Mouse (Mus musculus) frontal cortex, postnatal 25 days (tissue): ENCODE results near the gene Kcne1l.

Source experiments
- DNase-seq, 2 experiments: peaks; one replicate each; pipeline ENCODE4 v3.0.0; 2022; ENCODE audit warnings: low spot score in 2 of 2

Kcne1l gene

DNA sequence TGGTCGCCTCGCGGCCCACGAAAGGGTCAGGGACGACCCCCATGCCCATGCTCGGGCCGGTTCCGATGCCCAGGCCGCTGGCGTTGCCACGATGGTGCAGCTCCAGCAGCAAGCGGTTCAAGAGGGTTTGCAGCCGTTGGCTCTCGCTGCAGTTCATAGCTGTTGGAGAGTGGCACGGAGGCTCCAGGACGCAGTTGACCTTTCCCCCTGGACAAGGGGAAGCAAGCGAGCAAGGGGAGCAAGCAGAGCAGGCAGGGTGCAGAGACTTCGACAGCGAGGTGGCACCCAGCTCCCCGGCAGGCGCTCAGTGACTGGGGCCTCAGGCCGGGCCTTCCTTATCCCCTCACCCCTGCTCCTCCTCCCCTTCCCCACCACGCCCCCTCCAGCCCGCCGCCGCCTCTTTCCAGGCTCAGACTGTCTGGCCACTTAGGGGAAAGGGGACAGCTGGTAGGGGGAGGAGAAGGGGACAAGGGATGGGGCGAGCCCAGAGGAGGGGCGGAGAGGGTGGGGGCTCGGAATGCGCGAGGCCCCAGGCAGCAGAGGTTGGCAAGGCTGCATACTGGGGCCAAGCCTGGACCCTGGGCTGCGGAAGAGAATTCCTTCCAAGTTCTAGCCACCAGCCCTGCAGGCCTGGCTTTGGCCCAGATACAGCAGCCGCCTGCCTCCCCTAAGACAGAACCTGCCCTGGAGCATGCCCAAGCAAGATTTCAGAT is at the start of gene Kcne1l:
Gene Kcne1l, minus strand, starts transcription at position 426 of the 713 bp plus-strand sequence.
- DNase-seq = no peak

- no peak for DNase-seq
These were observed 30.1 kb upstream of the Kcne1l start for GRCm38 (mm10) chrX:142336207-142336606.

GRCm38 (mm10) chrX:142335502-142335901 is 29.4 kb upstream of the Kcne1l start:
- no peak for DNase-seq

DNA sequence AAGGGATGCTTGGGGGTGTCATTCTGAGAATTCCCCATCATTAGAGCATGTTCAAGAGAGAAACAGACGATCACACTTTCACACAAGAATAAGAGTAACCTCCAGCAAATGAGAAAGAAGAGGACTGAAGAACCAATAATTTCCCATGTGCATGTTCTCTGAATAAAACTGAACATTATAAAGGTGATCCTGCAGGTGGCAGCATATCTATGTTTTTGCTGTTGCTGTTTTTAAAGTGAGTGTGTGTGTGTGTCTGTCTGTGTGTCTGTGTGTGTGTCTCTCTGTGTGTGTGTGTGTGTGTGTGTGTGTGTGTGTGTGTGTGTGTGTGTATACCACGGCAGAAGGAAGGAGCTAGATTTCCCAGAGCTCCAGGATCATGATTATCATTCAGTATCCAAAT is 19.7 kb upstream of the Kcne1l start:
- no peak for DNase-seq

DNA sequence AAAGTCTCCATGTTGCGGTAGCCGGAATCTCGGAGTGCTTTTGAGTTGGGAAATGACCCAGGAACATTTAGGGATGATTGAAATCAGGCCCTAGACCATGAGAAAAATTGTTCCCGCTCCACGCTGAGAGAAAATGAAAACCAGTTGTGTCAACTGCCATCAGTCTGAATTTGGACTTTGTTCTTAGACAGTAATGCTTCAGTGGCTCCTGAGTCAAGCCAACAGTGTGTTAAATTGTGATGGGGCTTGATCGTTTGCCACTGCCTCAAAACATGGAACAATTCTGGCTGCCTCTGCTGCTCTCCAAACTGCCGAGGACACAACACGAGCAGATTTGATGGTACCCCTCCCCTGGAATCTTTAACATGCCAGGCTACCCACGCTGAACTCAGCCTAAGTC is 10.0 kb upstream of the Kcne1l start:
- DNase-seq = no peak

DNA sequence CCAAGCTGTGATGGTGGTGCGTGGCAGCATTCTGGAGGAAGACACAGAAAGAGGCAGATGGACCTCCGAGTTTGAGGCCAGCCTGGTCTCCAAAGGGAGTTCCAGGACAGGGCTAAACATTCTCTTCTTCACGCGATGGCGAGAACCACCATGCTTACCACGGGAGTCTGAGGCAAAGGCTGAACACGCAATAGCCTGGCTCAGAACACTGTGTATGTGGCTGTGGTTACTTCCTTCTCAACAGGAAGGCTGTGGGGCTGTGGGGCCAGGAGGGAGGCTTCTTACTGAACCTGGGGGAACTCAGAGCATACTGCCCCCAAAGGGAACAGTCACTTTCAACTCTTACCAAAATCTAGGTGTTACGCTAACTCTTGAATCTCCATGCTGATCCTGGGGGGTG is 9.2 kb upstream of the Kcne1l start:
- DNase-seq = no peak

DNA sequence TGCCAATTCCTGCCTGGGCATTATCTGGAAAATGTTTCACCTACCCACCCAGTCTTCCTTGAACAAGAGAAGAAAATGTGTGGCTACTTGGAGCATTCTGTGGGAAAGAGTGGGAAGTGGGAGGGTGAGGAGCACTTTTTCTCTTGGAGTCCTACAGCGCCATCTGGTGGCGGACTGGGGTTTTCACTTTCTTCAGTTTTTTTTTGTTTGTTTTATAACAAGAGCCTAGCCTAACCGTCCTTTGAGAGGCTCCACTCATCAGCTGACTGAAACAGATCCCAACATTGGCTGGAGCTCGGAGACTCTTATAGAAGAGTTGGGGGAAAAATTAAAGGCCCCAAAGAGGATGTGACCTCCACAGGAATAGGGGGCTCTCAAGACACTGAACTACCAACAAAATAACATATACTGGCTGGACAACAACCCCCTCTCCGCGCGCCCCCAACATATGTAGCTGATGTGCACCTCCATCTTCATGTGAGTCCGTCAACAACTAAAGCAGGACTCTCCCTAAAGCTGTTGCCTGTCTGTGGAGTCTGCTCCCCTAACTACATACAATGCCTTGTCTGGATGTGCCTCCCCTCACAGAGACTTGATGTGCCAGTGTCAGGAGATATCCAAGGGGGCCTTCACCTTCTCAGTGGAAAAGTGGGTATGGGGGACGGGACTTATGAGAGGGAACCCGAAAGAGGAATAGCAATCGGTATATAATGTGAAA is 8.4 kb upstream of the Kcne1l start:
- peak; percentile 55 to 79 for DNase-seq

DNA sequence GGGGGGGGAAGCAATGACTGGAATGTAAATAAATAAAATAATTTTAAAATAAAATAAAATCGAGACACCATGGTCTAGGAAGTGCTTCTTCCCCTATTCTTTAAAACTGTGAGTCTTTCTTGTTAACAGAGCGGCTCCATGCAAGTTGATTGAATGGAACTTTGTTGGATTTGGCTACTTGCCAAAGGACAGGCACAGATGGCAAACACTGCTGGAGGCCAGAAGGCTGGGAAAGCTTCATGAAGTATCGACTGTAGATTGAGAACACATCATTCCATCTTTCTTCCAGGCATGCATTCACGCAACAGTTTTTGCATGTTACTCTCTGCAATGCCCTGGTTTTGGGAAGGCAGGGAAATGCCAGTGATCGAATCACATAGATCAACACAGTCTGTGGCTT is 4.3 kb upstream of the Kcne1l start:
- no peak for DNase-seq

DNA sequence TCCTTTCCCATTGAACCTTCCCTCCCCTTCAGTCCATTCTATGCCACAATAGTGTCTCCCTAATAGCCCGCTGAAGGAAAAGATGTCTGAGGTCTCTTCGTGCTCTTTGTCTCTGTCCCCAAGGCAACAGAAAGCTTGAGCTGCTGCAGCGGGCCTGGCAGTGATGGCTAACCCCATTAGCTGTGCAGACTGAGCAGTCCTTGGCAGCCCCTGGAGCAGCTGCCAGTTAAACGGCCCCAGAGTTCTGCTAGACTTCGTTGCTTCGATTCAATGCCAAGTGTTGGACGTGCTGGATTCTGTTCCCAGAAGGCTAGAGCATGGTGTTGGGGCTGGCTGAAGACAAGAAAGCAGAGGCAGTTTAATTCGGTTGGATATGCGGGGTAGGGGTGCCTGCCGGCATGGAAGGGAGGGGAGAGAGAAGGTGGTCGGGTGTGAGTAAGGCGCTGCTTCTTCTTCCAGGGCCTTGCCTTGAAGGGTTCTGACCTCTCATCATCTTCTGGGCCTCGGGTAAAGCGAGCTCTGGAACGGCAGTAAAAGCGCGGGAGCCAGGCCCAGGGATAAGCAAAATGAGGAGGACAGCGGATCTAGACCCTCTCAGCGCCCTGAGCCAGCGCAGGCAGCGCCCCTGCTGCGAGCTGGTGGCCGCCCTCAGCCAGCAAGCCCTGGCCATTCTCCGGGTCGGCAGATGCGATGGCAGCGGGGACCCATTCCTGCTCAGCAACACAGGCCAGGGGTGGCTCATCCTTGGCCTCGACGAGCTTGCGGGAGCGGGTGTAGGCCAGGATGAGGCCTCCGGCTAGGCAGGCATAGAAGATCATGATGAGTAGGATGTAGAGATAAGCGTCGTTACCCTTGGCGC is 855 bp downstream of the Kcne1l start:
- no peak for DNase-seq

DNA sequence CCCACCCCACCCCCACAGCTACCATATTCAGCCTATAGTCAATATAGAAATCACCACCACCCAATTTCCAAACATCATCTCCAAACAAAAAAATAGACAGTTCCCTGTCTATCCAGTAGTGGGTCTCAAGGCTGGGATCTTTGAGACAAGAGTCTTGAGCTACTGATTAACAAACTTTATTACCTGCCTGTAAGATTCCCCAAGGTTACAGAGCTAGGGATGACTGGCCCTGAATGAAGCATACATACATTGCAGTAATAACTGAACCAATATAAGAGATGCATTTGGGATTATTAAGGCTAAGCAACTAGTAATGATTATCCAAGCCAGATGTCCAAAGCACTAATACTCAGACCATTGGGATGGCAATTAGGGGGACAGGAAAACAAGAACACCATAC is 1.5 kb downstream of the Kcne1l start:
- no peak for DNase-seq

DNA sequence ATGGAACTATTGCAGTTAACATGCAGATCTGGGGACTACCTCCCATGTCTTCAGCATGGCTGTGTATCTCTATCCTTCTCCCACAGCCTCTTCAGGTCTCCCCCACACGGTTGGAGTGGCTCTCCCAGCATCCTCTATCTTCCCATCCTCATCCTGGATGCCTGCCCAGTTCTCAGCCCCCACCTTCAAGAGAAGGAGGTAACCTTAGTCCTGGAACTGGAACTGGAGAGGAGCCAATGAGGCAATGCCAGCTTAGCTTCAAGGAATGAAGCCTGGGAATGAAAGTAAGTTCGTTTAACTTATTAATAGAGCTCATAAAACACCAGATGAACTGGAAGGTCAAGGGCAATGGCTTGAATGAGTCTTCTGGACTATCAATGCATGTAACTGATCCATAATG is 2.6 kb downstream of the Kcne1l start:
- no peak for DNase-seq

- no peak for DNase-seq
These were observed 20.2 kb downstream of the Kcne1l start for GRCm38 (mm10) chrX:142285905-142286304.

- no peak for DNase-seq
These were observed 29.5 kb downstream of the Kcne1l start for GRCm38 (mm10) chrX:142276573-142276972.

- no peak for DNase-seq
These were observed 30.1 kb downstream of the Kcne1l start for GRCm38 (mm10) chrX:142276031-142276430.
